Mouse (Mus musculus) layer of hippocampus, adult 18-20 months (tissue): ENCODE measurements around the gene Dnmt3a. TPM values are rescaled to one million over a fixed set of nuclear protein-coding genes. Genes with fewer than 3 reads are reported as not detected.

ENCODE experiments used
- total RNA-seq, 2 experiments: library from RNA; stranded (reverse); gene quantifications; 2 replicates each; pipeline ENCODE4 v1.2.3; 2021

Dnmt3a gene
- total RNA-seq, 2 experiments from 2014 or later, result 65.3 to 69.4 TPM

Other genes starting within 250 kb of the Dnmt3a start
- 100 to 1,000 TPM; 119 to 131 TPM for gene Dtnb, start 233.6 kb upstream of the Dnmt3a start, total RNA-seq
- 1 to 10 TPM; 2.3 to 2.4 TPM for gene Pomc, start 148.9 kb downstream of the Dnmt3a start, total RNA-seq
- gene Efr3b, start 232.9 kb downstream of the Dnmt3a start, total RNA-seq, result 10 to 100 TPM; 91.9 to 92.3 TPM